Mouse (Mus musculus) myocyte (in vitro differentiated cells): Measurements from ENCODE around the gene Snrk.

ENCODE experiments used
- CEBPB ChIP-seq: IDR thresholded peaks from 2 replicates; pipeline ENCODE4 v1.6.1; 2011; ENCODE audit warnings: mild to moderate bottlenecking, moderate library complexity; ENCODE audit not compliant: poor library complexity, insufficient read depth, severe bottlenecking
- E2F4 ChIP-seq: IDR thresholded peaks from one replicate; pipeline ENCODE4 v1.6.1; 2011; ENCODE audit warnings: mild to moderate bottlenecking, control low read depth, moderate library complexity; ENCODE audit not compliant: insufficient read depth
- MAX ChIP-seq: IDR thresholded peaks from one replicate; pipeline ENCODE4 v1.6.1; 2011; ENCODE audit warnings: low read depth, mild to moderate bottlenecking, control low read depth
- MYOG ChIP-seq, 3 experiments: IDR thresholded peaks; one replicate each; pipeline ENCODE4 v1.6.1; 2011; ENCODE audit warnings: control low read depth in 2 of 3, low read depth in 2 of 3, mild to moderate bottlenecking in 2 of 3; ENCODE audit not compliant: insufficient read length in 2 of 3, control insufficient read depth in 1 of 3, insufficient read depth in 1 of 3
- POLR2A ChIP-seq: IDR thresholded peaks from one replicate; pipeline ENCODE4 v1.6.1; 2011; ENCODE audit warnings: low read depth, mild to moderate bottlenecking, control low read depth, moderate library complexity; ENCODE audit not compliant: insufficient read length
- POLR2AphosphoS2 ChIP-seq: IDR thresholded peaks from one replicate; pipeline ENCODE4 v1.6.1; 2011; ENCODE audit warnings: low read depth, control low read depth; ENCODE audit not compliant: insufficient read length
- REST ChIP-seq: IDR thresholded peaks from one replicate; pipeline ENCODE4 v1.6.1; 2011; ENCODE audit warnings: mild to moderate bottlenecking, control low read depth, moderate library complexity; ENCODE audit not compliant: insufficient read depth, insufficient read length
- SRF ChIP-seq: IDR thresholded peaks from one replicate; pipeline ENCODE4 v1.6.1; 2011; ENCODE audit warnings: low read depth; ENCODE audit not compliant: control insufficient read depth, insufficient read length
- TCF12 ChIP-seq: IDR thresholded peaks from one replicate; pipeline ENCODE4 v1.6.1; 2011; ENCODE audit warnings: mild to moderate bottlenecking, control low read depth; ENCODE audit not compliant: poor library complexity, insufficient read depth, severe bottlenecking

- TF ChIP-seq MYOG (IDR thresholded peaks at IDR 0.05; ENCODE audit: control insufficient read depth in 1 of 3, insufficient read depth in 1 of 3, insufficient read length in 2 of 3, low read depth in 2 of 3): no peak
- no peak for TF ChIP-seq E2F4
- no peak for TF ChIP-seq POLR2A
- TF ChIP-seq SRF: no peak
- no peak for TF ChIP-seq MAX
- no peak for TF ChIP-seq POLR2AphosphoS2
- no peak for TF ChIP-seq TCF12
- no peak for TF ChIP-seq REST
- no peak for TF ChIP-seq CEBPB
These were observed 33.4 kb upstream of the Snrk start for GRCm38 (mm10) chr9:122083698-122084097.
